Mouse (Mus musculus) left cerebral cortex, postnatal 14 days (tissue): ENCODE results near the gene Stag1. TPM values are rescaled to one million over a fixed set of nuclear protein-coding genes. Genes with fewer than 3 reads are reported as not detected.

Experiments
- DNase-seq, 2 experiments: peaks; one replicate each; pipeline ENCODE4 v3.0.0; 2021 to 2022; ENCODE audit warnings: low spot score in 2 of 2, mixed read lengths in 1 of 2
- intact Hi-C: fragments of 180-260 bp; cut with DNase I; formaldehyde crosslinking; loops from one replicate; pipeline ENCODE4 v1.15.1; 2025
- total RNA-seq, 2 experiments: library from RNA; stranded (reverse); gene quantifications; 2 replicates each; pipeline ENCODE4 v1.2.3; 2021

Stag1 gene
- total RNA-seq, 2 experiments from 2014 or later: 33.4 to 34.3 TPM

DNA sequence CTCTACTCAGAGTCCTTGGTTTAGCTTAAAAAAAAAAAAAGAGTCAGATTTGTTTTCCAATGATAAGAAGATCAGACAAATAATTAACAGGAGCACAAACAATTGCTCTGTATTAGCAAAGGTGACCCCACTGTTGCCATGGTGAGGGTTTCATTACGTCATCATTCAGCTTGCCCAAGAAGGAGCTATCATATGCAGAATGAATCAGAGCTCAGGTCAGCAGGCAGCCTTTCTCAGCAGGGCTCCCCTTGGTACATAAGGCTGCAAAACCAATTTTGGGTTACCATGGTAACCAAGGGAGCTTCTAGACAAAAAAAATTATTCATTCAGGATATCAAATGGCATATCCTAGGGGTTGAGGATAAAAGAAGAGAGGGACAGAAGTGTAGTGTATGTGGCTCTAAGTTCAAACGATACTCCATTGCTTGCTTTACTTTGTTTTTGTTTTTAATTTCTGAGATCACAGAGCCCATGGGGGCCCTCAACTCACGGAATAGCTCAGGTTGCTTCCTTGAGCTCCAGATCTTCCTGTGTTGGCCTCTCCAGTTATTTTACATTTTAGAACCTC, 2.2 kb downstream of the Stag1 start:
- DNase-seq: peak in 1 of 2 experiments; percentile 23
- intact Hi-C loops: no loop called here

- no peak for DNase-seq
- intact Hi-C loops: no loop called here
Measured at GRCm38 (mm10) chr9:100602130-100602529, 4.5 kb downstream of the Stag1 start.

- intact Hi-C loops: no loop called here
- DNase-seq: no peak
Measured at GRCm38 (mm10) chr9:100603156-100603555, 5.6 kb downstream of the Stag1 start.

DNA sequence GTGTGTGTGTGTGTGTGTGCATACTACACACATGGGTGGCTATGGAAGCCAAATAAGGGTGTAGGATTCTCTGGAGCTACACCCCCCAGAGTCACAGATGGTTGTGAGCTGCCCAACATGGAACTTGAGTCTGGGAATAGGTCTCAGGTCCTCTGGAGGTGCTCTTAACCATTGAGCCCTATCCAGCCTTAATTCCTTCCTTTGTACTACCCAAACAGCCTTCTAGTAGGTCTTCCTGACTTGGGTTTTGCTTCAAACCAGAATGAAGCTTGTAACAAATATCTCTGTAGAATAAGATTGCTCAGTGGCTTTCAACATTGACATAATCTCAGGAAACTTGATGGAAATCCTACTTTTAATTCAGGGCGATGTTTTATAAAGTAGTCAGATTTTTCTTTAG, 7.9 kb downstream of the Stag1 start:
- DNase-seq: no peak
- intact Hi-C loops: no loop called here

DNA sequence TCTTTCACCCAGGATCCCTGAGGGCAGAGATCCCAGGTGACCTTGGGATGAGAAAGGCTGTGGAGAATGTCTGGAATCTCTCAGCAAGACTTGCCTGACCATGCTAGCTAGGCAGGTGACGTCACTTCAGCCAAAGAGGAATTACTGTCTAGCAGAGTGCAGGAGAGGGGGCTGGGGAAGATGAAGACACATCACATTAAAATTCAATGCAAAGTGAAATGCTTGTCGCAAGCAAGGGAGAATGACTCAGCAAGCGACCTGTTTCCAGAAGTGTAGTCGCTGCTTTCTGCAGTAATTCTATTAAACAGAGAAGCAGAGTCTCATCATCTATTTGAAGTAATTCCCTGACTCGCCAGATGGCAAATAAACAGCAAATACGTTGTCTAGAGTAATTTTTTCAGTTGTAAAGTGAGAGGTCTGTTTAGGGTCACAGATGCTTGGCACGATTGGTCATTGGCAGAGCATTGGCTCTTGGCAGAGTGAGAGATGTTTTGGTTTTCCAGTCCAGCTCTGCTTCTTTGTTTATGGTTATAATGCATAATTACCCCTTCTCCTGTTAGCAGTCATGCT, 8.5 kb downstream of the Stag1 start:
- intact Hi-C loops: no loop called here

GRCm38 (mm10) chr9:100613501-100614071, 16.0 kb downstream of the Stag1 start:
- no peak for DNase-seq
- intact Hi-C loops: no loop called here

More for the DNA sequence above, 8.5 kb downstream of the Stag1 start:
- DNase-seq: peak; percentile 46 to 55

GRCm38 (mm10) chr9:100616947-100617346, 19.3 kb downstream of the Stag1 start:
- intact Hi-C loops: no loop called here

DNA sequence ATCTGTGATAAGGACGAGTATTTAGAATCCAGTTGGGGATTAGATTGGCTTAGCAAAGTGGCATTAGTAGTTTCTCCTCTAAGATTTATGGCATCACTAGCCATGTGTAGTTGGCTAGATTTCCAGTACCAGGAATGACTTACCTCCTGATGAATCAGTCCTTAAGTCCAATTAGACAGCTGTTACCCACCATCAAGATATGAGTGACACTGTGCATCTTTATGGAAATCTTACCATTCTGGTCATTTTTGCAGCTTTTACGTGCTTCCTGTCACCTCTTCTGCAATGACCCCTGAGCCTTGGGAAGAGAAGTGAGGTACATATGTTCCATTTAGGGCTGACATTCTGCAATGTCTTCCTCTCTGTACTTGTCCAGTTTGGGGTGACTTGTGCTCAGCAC, 28.7 kb downstream of the Stag1 start:
- no peak for DNase-seq
- intact Hi-C loops: no loop called here

More at GRCm38 (mm10) chr9:100616947-100617346, 19.3 kb downstream of the Stag1 start:
- DNase-seq: peak in 1 of 2 experiments; percentile 40

- intact Hi-C loops: loop anchor here (5.0 kb wide), 2 partner anchors 122 to 517 kb away; no protein-coding TSS in a partner anchor
- no peak for DNase-seq
Measured at GRCm38 (mm10) chr9:100640754-100641153, 43.2 kb downstream of the Stag1 start.

- intact Hi-C loops: loop anchor here (2.0 to 5.0 kb wide), 4 partner anchors 121 to 516 kb away; partner anchors contain the start of gene Msl2
- no peak for DNase-seq
Measured at GRCm38 (mm10) chr9:100641391-100642085, 43.9 kb downstream of the Stag1 start.

- intact Hi-C loops: loop anchor here (2.0 to 5.0 kb wide), 4 partner anchors 120 to 515 kb away; partner anchors contain the start of gene Msl2
- no peak for DNase-seq
Measured at GRCm38 (mm10) chr9:100642186-100642839, 44.7 kb downstream of the Stag1 start.

GRCm38 (mm10) chr9:100642840-100643697, 45.5 kb downstream of the Stag1 start:
- intact Hi-C loops: loop anchor here (1.0 to 5.0 kb wide), 5 partner anchors 97 to 514 kb away; partner anchors contain the start of genes Msl2 and Nck1

DNA sequence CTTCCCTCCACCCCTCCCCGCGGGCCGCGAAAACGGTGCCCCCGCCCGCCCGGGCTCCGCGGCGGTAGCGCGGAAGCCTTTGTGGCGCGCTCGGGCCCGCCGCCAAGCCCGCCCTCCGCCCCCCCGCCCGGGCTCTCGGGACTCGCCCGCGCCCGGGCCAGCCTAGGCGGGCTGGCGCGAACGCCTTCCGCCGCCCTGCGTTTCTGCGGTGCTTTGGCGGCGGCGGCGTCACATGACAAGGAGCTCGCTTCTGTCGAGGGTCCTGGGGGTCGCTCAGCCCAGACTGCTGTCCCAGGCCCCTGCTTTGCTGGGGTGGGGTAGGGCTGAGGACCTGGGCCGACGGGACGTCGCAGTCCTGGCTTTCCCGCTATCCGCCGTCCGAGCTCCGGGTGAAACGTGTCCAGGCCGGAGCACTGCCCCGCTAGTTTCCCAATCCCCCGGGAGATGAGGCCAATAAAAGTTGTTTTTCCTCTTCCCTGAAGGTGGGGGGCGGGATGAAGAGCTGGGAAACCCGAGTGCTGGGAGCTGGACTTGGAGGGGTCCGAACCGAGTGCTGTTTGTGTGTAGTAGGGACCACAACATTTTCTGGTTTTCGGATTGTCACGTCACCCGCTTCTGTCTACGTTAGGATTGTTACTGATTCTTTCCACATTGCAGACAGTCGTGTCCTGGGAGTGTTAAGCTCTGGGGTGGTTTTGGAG, 46.6 kb downstream of the Stag1 start:
- intact Hi-C loops: loop anchor here (2.0 to 5.0 kb wide), 3 partner anchors 118 to 513 kb away; no protein-coding TSS in a partner anchor
- DNase-seq: peak; percentile 30 to 50

More at GRCm38 (mm10) chr9:100642840-100643697, 45.5 kb downstream of the Stag1 start:
- DNase-seq: peak; percentile 99 to 100

- DNase-seq: no peak
- intact Hi-C loops: loop anchor here (2.0 kb wide), 1 partner anchor 272 kb away; no protein-coding TSS in a partner anchor
Measured at GRCm38 (mm10) chr9:100645026-100645940, 47.7 kb downstream of the Stag1 start.

DNA sequence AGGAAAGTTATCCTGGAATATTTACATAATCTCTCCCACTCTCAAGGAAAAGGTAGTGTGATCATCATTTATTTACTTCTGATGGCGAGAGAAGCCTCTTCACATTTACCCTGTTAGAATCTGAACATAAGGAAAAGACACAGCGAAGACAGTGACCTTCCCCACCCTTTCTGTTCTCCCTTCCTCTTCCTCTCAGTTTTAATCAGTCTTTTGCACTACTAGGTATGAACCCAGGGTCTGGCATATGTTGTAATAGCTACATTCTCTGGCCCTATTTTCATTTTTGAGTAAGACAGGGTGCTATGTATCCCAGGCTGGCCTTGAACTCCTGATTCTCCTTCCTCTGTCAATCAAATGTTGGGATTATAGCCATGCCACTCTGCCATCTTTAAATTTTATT, 48.7 kb downstream of the Stag1 start:
- no peak for DNase-seq
- intact Hi-C loops: no loop called here

DNA sequence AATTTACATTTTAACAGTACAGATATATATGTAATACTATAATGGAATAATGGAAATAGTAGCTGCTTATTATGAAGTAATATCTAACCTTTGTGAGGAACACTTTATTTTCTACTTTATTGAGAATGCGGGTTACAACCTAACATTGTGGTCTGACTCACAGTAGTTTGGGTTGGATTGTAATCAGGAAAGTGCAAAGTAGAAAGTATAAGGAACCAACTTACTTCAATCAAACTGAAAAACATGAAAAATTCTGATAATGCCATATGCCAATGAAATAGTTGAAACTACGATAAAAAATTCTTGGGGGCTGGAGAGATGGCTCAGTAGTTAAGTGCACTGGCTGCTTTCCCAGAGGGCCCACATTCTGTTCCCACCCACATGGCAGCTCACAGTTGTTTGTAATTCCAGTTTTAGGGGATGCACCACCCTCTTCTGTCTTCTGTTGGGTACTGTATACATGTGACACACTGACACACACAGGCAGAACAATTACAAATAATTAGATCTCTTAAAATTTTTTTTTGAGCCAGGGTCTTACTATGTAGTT, 50.3 kb downstream of the Stag1 start:
- intact Hi-C loops: no loop called here
- DNase-seq: peak; percentile 36 to 53

DNA sequence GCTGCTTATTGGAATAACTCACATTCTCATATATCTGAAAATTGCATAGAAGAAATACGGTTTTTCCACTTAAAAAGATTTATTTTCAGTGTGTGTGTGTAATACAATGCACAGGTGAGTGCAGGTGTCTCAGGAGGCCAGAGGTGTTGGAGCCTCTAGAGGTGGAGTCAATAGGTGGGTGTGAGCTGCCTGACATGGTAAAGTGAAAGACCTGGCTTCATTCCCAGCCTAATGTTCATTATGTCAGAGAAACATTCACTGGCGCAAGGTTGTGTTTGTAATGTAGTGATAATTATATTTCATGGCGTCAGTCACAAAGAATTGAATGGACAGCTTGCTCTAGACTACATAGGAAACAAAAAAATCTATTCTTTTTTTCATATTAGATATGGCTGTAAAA, 56.5 kb downstream of the Stag1 start:
- DNase-seq: no peak
- intact Hi-C loops: no loop called here
